Mouse (Mus musculus): ENCODE measurements around the gene Shisal1. TPM values are rescaled to one million over a fixed set of nuclear protein-coding genes. Genes with fewer than 3 reads are reported as not detected.

Shisal1 gene
- total RNA-seq, 1 experiment, result 0.58 TPM

- Histone ChIP-seq H3K4me3 (ENCODE audit: insufficient read depth in 1 of 2, low read depth in 1 of 2, low read length in 2 of 2, poor library complexity in 1 of 2, severe bottlenecking in 1 of 2) (no peak overlapping the region), H3K9ac (ENCODE audit: insufficient read depth, low read depth, low read length, poor library complexity, severe bottlenecking) (no peak overlapping the region), H3K9me3 (ENCODE audit: control insufficient read depth, insufficient read depth, low read depth, low read length) (no peaks in the 10 kb centered on the region), H3K4me1 (ENCODE audit: control insufficient read depth in 2 of 2, insufficient read depth in 2 of 2, low read length in 2 of 2, poor library complexity in 1 of 2) (peaks cover 0 to 7% of the 10 kb centered on the region in 2 experiments; a peak in 1 of 4 replicates), H3K36me3 (ENCODE audit: control insufficient read depth, insufficient read depth, low read length, poor library complexity, severe bottlenecking) (no peaks in the 10 kb centered on the region), H3K27ac (ENCODE audit: insufficient read depth, low read depth, low read length, poor library complexity, severe bottlenecking) (no peak overlapping the region)
- TF ChIP-seq ZNF384 (IDR thresholded peaks at IDR 0.05; ENCODE audit: low read depth, low read length), result no peak
- TF ChIP-seq ZC3H11A (IDR thresholded peaks at IDR 0.05; ENCODE audit: borderline replicate concordance, low read depth, low read length), result no peak
- no peak for TF ChIP-seq MAFK (IDR thresholded peaks at IDR 0.05; ENCODE audit: insufficient read depth, low read depth, low read length)
- no peak for TF ChIP-seq CHD2 (IDR thresholded peaks at IDR 0.05; ENCODE audit: low read depth, low read length)
- no peak for TF ChIP-seq HCFC1 (IDR thresholded peaks at IDR 0.05; ENCODE audit: borderline replicate concordance, insufficient read depth, low read length)
- in situ Hi-C loops (cut with MboI; ENCODE audit: low sequenced_read_pairs in 2 of 2, unreplicated experiment in 2 of 2), result no loop called here
- no peak for DNase-seq (ENCODE audit: low read depth, low spot score)
Observed at GRCm38 (mm10) chr15:84481259-84481877, 34.5 kb upstream of the Shisal1 start.

- no peak overlapping the region for H3K27ac ChIP-seq (ENCODE audit: insufficient read depth, low read depth, low read length, poor library complexity, severe bottlenecking)
Observed at GRCm38 (mm10) chr15:84469391-84469790, 22.5 kb upstream of the Shisal1 start.

GRCm38 (mm10) chr15:84467761-84468160 lies 20.9 kb upstream of the Shisal1 start:
- no peak overlapping the region; the same call in 1 of the 2 replicates for H3K27ac ChIP-seq (ENCODE audit: insufficient read depth, low read depth, low read length, poor library complexity, severe bottlenecking)
- no peak overlapping the region for H3K4me3 ChIP-seq (ENCODE audit: insufficient read depth in 1 of 2, low read depth in 1 of 2, low read length in 2 of 2, poor library complexity in 1 of 2, severe bottlenecking in 1 of 2)
- TF ChIP-seq HCFC1 (IDR thresholded peaks at IDR 0.05; ENCODE audit: borderline replicate concordance, insufficient read depth, low read length), result no peak
- no peak for TF ChIP-seq ZC3H11A (IDR thresholded peaks at IDR 0.05; ENCODE audit: borderline replicate concordance, low read depth, low read length)
- no peak for TF ChIP-seq ZNF384 (IDR thresholded peaks at IDR 0.05; ENCODE audit: low read depth, low read length)
- no peak for TF ChIP-seq MAFK (IDR thresholded peaks at IDR 0.05; ENCODE audit: insufficient read depth, low read depth, low read length)
- no peak for TF ChIP-seq CHD2 (IDR thresholded peaks at IDR 0.05; ENCODE audit: low read depth, low read length)
- in situ Hi-C loops (cut with MboI; ENCODE audit: low sequenced_read_pairs in 2 of 2, unreplicated experiment in 2 of 2), result no loop called here
- H3K4me1 ChIP-seq (ENCODE audit: control insufficient read depth in 2 of 2, insufficient read depth in 2 of 2, low read length in 2 of 2, poor library complexity in 1 of 2), result peaks cover 0 to 12% of the 10 kb centered on the region in 2 experiments; a peak in 2 of 4 replicates
- no peaks in the 10 kb centered on the region for H3K9me3 ChIP-seq (ENCODE audit: control insufficient read depth, insufficient read depth, low read depth, low read length)
- no peak overlapping the region for H3K9ac ChIP-seq (ENCODE audit: insufficient read depth, low read depth, low read length, poor library complexity, severe bottlenecking)
- H3K36me3 ChIP-seq (ENCODE audit: control insufficient read depth, insufficient read depth, low read length, poor library complexity, severe bottlenecking), result no peaks in the 10 kb centered on the region
- no peak for DNase-seq (ENCODE audit: low read depth, low spot score)

More at GRCm38 (mm10) chr15:84469391-84469790, 22.5 kb upstream of the Shisal1 start:
- in situ Hi-C loops (cut with MboI; ENCODE audit: low sequenced_read_pairs in 2 of 2, unreplicated experiment in 2 of 2), result no loop called here
- DNase-seq (ENCODE audit: low read depth, low spot score), result no peak
- Histone ChIP-seq H3K36me3 (ENCODE audit: control insufficient read depth, insufficient read depth, low read length, poor library complexity, severe bottlenecking) (no peaks in the 10 kb centered on the region), H3K9ac (ENCODE audit: insufficient read depth, low read depth, low read length, poor library complexity, severe bottlenecking) (no peak overlapping the region), H3K4me1 (ENCODE audit: control insufficient read depth in 2 of 2, insufficient read depth in 2 of 2, low read length in 2 of 2, poor library complexity in 1 of 2) (peaks cover 0 to 12% of the 10 kb centered on the region in 2 experiments; a peak in 2 of 4 replicates), H3K9me3 (ENCODE audit: control insufficient read depth, insufficient read depth, low read depth, low read length) (no peaks in the 10 kb centered on the region), H3K4me3 (ENCODE audit: insufficient read depth in 1 of 2, low read depth in 1 of 2, low read length in 2 of 2, poor library complexity in 1 of 2, severe bottlenecking in 1 of 2) (no peak overlapping the region)
- TF ChIP-seq ZNF384 (IDR thresholded peaks at IDR 0.05; ENCODE audit: low read depth, low read length) (no peak), MAFK (IDR thresholded peaks at IDR 0.05; ENCODE audit: insufficient read depth, low read depth, low read length) (no peak), ZC3H11A (IDR thresholded peaks at IDR 0.05; ENCODE audit: borderline replicate concordance, low read depth, low read length) (no peak), CHD2 (IDR thresholded peaks at IDR 0.05; ENCODE audit: low read depth, low read length) (no peak), HCFC1 (IDR thresholded peaks at IDR 0.05; ENCODE audit: borderline replicate concordance, insufficient read depth, low read length) (no peak)

- H3K27ac ChIP-seq (ENCODE audit: insufficient read depth, low read depth, low read length, poor library complexity, severe bottlenecking), result no peak overlapping the region
- no peaks in the 10 kb centered on the region for H3K36me3 ChIP-seq (ENCODE audit: control insufficient read depth, insufficient read depth, low read length, poor library complexity, severe bottlenecking)
- H3K9me3 ChIP-seq (ENCODE audit: control insufficient read depth, insufficient read depth, low read depth, low read length), result no peaks in the 10 kb centered on the region
- DNase-seq (ENCODE audit: low read depth, low spot score), result no peak
- TF ChIP-seq ZNF384 (IDR thresholded peaks at IDR 0.05; ENCODE audit: low read depth, low read length) (no peak), CHD2 (IDR thresholded peaks at IDR 0.05; ENCODE audit: low read depth, low read length) (no peak), MAFK (IDR thresholded peaks at IDR 0.05; ENCODE audit: insufficient read depth, low read depth, low read length) (no peak)
- no peak overlapping the region for H3K9ac ChIP-seq (ENCODE audit: insufficient read depth, low read depth, low read length, poor library complexity, severe bottlenecking)
- H3K4me1 ChIP-seq (ENCODE audit: control insufficient read depth in 2 of 2, insufficient read depth in 2 of 2, low read length in 2 of 2, poor library complexity in 1 of 2), result peaks cover 0 to 12% of the 10 kb centered on the region in 2 experiments; a peak in 2 of 4 replicates
- H3K4me3 ChIP-seq (ENCODE audit: insufficient read depth in 1 of 2, low read depth in 1 of 2, low read length in 2 of 2, poor library complexity in 1 of 2, severe bottlenecking in 1 of 2), result no peak overlapping the region
- in situ Hi-C loops (cut with MboI; ENCODE audit: low sequenced_read_pairs in 2 of 2, unreplicated experiment in 2 of 2), result no loop called here
Observed at GRCm38 (mm10) chr15:84466458-84467267, 19.8 kb upstream of the Shisal1 start.
